Mouse (Mus musculus) urinary bladder, postnatal 10 days (tissue): ENCODE measurements around the gene Cln5.

Source experiments
- DNase-seq: peaks from one replicate; pipeline ENCODE4 v3.0.0; 2022; ENCODE audit warnings: low spot score

Cln5 gene

GRCm38 (mm10) chr14:103069864-103070611, at the start of gene Cln5:
TSS of gene Cln5 (plus strand) at chr14:103070216.
- DNase-seq = peak; percentile 69

- DNase-seq = no peak
These were observed 40.8 kb upstream of the Cln5 start for GRCm38 (mm10) chr14:103029203-103029602.

- DNase-seq = no peak
These were observed 36.7 kb upstream of the Cln5 start for GRCm38 (mm10) chr14:103033271-103033823.

GRCm38 (mm10) chr14:103034076-103034475, 35.9 kb upstream of the Cln5 start:
- no peak for DNase-seq

DNA sequence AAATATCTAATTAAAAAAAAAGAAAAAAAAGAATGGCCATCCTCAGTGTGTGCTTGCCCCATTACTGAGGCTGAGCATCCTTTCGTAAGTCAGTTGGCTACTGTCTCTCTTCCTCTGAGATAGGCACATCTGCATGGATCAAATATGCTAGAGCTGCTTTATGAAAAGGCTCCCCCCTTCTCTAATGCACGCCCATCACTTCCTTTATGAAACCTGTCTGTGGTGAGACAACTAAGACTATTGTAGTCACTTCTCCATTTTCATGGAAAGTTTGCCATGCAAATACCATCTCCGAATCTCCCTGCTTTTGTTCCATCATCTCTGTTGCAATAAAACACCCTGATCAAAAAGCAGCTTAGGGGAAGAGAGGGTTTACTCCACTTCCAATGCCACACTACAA, 33.0 kb upstream of the Cln5 start:
- DNase-seq = no peak

- DNase-seq = no peak
These were observed 23.3 kb upstream of the Cln5 start, which contains the start of gene Acod1 for GRCm38 (mm10) chr14:103046677-103047076. TSS of gene Acod1 (plus strand) at chr14:103046977.

DNA sequence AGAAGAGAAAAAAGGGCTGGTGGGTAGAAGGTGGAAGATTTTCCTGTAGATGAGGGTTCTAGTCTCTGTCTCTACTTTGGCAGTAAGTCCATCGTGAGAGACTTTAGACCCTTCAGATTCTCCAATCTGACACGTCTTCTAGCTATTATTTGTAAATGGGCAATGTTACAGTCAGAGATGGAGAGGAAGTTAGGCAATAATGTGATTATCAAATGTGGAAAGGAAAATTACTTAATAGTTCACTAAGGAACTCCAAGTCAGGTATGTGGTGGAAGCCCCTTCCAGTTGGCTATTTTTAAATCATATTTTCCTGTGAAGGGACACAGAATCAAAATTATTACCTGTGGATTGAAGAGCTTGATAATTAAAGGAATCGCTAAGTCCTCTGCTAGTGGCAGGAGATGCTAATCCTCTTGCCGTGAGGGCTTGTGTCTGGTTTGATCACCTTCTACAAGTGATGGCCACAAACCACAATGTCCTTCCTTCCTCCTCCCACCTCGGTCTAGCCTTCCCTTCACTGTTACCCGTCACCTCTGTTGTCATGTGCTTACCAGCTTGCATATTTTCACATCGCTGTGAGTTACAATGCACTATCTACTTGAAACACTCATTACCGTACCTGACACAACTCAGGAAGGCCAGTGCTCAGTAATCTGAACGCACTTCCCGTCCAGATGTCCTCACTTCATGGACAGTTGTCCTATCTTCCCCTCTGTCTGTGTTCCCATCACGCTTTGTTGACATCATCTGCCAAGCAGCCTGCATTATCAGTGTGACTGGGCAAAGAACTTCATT, 21.5 kb upstream of the Cln5 start:
- DNase-seq = no peak

- no peak for DNase-seq
These were observed 18.8 kb upstream of the Cln5 start for GRCm38 (mm10) chr14:103051159-103051769.

DNA sequence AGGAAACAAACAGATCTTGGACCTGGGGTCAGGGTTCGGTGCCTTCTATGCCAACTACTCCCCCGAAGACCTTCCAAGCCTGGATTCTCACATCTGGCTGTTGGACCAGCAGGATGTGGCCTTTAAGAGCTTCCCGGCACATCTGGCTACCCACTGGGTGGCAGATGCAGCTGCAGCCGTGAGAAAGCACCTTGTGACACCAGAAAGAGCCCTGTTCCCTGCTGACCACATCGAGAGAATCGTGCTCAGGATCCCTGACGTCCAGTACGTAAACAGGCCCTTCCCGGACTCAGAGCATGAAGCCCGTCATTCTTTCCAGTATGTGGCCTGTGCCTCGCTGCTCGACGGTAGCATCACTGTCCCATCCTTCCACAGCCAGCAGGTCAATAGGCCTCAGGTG, 15.3 kb upstream of the Cln5 start:
- no peak for DNase-seq

DNA sequence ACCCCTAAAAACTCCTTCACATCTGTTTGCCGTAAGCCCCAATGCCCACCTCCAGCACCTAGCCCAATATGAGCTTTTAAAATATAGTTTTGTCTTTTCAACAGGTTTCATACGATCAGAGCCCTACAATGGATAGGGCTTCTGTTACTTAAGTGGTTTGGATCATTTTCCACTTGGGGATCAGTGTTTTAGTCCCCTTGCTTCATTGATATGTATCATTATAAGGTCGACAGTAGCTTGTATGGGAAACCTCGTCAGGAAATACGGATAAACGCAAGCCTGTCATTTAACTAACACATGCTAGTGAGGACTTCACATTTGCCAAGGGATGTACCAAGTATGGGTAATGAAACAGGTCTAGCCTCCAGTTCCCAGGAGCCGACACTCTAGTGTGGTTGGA, 13.4 kb upstream of the Cln5 start:
- no peak for DNase-seq

- no peak for DNase-seq
These were observed 11.0 kb upstream of the Cln5 start for GRCm38 (mm10) chr14:103058998-103059397.

DNA sequence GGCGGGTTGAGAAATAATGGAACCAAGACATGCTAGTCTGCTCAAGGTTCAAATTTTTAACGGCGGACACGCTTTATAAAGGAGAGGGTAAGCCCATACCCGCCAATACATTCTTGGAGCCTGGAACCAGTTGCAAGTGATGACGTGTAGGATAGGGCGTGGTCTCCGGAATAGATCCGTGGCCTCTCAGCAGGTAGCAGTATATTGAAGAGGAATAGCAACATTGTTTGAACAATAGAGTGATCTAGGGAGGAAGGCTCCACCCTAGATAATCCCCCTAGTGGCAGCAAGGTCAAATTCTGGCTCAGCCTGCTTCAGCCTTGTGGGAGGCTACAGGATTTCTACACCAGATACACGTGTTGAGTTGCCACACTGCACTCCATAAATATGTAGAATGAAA, 10.5 kb upstream of the Cln5 start:
- DNase-seq = no peak

DNA sequence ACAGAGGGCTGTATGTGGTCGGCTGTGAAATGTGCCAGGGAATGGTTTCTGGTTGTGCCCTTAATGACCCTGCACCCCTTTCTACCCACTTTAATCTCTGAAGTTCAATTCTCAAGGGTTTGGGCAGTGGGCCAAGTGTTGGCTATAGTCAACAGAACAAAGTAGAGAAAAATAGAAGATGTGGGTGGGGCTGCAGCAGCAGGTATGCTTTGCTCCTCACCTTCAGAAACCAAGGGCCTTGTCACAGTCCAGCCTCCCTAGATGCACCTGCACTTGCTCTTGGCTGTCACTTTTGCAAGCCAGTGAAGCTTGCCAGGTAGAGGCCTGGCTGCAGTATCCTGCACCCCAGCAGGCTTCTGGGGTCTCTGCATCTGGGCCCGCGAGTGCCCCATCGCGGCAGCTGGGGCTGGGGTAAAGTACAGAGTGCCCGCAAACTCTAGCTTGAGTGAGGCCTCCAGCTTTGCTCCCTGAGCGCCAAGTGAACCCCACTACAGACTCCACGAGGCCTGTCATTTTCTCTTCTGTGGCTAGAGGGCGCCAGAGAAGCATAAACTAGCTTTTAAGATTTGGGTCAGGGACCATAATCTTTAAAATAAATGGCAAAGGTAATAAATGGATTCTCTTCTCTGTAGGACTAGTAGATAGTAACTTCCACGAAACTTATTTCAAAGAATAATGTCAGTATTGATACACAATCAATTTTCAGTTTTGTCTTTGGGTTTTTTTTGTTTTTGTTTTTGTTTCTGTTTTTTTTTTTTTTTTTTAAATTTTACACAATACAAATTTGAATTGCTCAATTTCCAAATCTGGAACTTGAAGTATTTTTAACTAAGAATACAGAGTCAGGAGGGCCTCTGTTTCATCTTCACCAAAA, 4.5 kb upstream of the Cln5 start:
- DNase-seq = no peak

GRCm38 (mm10) chr14:103069465-103069863, 552 bp upstream of the Cln5 start:
- no peak for DNase-seq

DNA sequence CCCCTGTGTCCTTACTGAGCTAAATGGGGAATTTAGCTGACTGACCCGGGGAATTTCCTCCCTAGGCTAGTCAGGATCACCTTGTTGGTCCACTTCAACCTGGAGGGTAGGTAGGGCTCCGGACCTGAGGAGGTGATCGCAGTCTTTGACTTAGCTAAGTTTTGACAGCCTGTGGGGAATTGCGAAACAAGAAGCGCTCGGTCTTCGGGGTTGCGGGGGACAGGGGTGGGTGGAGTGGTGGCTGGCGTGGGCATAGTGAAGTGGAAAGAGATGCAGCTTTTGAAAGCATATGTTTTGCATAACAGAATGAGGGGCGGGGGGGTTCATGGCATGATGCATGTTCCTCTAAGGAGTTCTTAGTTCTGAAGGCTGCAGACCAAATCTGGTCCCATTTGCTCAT, 774 bp downstream of the Cln5 start:
- DNase-seq = no peak

DNA sequence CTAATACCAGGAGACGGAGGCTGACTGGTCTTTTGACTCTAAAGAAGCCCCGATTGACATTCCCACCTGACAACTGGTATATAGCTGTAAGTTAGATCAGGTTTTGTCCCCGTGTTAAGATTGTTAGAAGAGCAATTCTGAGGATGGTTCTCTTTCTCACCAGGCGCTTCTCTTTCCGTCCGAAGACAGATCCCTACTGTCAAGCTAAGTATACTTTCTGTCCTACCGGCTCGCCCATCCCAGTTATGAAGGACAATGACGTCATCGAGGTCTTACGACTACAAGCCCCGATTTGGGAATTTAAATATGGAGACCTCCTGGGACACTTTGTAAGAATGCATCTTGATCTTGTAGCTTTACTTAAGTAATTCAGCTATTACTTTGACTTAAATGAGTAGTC, 1.5 kb downstream of the Cln5 start:
- DNase-seq = no peak

- no peak for DNase-seq
These were observed 2.7 kb downstream of the Cln5 start for GRCm38 (mm10) chr14:103072731-103073130.

DNA sequence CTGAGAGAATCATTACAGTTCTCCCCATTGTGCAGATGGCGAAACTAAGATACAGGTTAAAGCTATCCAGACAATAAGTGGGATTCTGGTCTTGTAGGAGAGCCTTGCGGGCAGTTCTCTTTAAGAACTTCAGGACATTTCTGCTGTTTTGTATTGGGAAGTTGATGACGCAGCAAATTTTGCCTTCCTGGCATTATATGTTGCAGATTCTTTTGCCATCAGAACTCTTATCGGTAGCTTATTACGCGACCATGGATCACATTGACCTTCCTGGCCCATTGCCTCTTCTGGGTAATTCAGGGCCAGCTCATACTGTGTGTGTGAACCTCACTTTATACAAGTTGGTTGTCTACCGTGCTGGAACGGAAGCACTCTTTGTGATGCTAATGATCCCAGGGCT, 3.8 kb downstream of the Cln5 start:
- DNase-seq = no peak

DNA sequence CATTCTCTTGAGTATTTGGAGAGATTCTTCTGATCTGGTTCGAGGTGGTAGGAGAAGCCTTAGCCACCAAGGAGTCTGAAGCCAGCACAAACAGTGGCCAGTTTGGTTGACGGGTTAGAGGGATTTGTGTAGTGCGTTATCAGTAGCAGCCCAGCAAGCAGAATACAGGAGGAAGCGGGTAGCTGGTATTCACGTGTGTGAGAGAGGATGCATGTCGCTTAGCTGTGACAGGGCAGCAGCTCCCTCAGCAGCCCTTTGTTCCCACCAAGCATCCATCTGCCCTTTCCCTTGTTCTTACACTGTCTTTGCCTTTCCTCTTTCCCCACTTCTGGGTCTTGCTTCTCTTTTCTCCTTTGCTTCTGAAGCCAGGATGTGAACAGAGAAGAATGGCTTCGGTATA, 5.2 kb downstream of the Cln5 start:
- no peak for DNase-seq

- no peak for DNase-seq
These were observed 7.4 kb downstream of the Cln5 start for GRCm38 (mm10) chr14:103077272-103078005.
